Mouse (Mus musculus): ENCODE results near the gene Troap. TPM values are rescaled to one million over a fixed set of nuclear protein-coding genes. Genes with fewer than 3 reads are reported as not detected.
"Not testable (repeated sequence)": the region's sequence is repeated elsewhere in the genome, so short reads cannot be mapped to it uniquely, and the experiment has no call there.

The Troap gene
- total RNA-seq, 4 experiments from 2014 or later = 0.33 to 0.66 (median 0.46) TPM

DNA sequence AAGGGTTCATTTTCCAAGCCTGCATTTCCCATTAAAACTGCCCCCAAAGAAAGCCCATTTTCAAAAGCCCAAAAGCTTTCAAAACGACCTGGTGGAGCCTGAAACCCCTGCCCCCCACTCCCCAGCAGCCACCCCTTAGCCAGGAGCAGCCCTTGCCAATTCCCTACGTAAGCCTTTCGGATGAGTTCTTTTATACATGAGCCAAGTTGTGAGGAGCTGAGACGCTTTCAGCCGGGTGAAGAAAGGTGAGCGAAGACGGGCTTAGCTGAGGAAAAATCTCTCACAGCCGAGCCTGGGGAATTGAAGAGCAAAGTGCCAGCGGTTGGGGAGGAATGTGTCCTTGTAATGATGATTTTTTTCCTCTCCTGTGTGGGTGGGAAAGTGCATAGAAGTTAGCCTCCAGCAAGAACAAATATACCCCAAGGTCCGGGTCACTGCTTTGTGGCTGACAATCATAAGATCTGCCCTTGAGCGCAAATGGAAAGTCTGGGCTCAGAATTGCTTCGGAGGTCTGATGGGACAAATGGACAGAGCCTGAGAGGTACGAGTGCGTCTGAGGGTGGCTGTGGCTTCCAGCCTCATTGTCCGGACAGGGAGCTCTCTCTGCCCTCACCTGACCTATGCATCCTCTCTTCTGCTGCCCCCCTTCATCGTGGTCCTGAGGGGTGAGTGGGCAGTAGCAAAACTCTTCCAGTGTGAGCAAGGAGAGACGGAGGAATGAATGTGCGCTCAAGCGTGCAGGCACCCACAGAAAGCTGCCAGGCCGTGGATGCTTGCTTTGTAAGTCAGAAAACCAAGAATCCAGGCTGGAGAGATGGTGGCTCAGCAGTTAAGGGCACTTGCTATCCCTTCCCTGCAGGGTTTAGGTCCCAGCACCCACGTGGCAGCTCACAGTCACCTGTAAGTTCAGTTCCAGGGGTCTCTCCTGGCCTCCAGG is 33.2 kb upstream of the Troap start:
- no peak for DNase-seq (ENCODE audit: low spot score in 2 of 2)

DNA sequence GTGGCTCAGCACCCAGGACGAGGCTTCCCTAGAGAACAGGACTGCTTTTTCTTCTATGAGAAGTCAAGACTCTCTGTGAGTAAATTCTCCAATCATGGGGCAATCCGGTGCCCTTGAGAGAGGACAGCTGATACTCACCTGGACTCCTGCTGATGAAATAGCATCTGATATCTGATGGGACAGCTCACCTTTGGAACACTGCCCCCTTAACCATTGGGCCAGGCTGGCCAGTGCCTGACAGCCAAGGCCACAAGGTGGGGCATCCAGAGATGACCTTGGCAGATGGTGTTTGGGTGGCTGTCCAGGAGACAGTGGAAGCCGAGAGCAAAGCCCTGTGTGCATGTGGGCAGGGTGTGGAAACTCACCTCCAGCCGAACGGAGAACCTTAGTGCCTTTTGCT is 32.0 kb upstream of the Troap start:
- no peak for DNase-seq (ENCODE audit: low spot score in 2 of 2)

DNA sequence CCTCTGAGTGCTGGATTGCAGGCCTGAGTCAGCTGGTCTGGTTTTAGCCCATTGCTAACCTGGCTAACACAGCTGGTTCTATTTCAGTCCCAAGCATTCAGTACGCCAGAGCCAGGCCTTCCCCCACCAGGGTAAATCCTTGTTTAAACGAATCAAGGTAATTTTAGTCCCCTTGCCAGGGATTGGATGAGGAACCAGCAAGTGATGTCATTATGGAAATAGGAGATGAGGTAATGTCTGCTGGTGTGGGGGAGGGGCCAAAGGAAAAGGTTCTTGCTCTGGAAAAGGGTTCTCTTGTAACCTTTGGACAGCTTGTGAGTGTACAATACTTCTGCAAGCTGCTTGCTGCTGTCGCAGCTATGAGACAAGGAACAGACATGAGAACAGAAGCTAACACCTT is 29.5 kb upstream of the Troap start:
- DNase-seq (ENCODE audit: low spot score in 2 of 2) = no peak

DNA sequence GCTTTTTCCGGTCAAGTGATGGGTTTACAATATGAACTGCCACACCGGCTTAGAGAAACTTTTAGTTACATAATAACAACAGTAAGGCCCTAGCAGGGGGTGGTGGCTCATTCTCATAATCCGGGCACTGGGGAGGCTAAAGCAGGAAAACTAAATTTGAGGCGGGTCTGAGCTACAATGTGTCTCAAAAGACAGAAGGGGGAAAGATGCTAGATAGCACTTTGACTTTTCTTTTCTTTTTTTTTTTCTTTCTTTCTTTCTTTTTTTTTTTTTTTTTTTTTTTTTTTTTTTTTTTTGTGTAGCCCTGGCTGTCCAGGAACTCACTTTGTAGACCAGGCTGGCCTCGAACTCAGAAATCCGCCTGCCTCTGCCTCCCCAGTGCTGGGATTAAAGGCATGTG is 28.6 kb upstream of the Troap start:
- not testable (repeated sequence) for DNase-seq (ENCODE audit: low spot score in 2 of 2)

DNA sequence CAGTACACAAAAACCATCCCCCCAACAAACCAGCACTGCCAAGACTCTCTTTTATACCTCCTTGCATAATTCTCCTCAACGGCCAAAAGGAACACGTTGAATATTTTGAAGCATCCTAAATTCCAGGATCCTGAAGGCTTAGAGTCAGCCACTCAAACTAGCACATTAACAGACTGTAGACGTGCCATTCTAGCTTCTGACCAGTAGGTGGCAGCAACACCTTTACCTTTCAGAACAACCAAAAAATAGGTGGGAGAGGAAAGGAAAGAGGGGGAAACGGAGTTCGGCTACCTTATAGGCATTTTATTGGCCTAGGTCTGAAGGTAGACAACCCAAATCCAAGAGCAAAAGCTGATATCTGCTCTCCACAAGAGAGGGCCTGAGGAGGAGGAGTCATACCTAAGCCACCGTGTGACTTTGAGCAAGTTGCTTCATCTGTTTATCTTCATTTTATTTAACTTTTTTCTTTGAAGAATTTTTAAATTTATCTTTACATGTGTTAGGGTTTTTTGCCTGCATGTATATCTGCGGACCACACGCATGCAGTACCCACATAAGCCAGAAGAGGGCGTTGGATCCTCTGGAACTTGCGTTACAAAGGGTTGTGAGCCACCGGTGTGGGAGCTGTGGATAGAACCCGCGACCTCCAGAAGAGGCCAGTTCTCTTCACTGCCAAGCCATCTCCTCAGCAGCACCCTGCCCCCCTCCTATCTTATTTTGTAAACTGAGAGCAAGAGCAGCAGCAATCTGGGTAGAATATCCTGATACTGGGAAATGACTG is 24.7 kb upstream of the Troap start:
- DNase-seq (ENCODE audit: low spot score in 2 of 2) = peak; percentile 40 to 65

DNA sequence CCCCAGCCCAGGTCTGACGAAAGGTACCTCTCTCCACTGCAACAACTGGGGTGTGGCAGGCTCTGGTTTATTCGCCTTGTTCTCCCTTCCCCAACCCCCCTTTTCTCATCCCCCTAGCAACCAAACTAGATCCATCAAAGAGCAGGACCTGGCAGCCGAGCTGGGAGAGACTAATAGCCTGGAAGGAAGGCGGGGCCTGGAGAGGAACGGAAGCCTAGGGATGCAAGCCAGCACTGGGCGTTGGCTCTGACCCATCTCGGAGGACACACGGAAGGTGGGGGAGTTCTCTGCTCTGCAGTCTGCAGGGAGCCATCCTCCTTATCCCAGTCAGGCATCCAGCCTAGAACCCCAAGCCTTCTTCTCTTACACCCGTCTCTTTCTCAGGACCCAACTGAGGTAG is 21.0 kb upstream of the Troap start:
- no peak for DNase-seq (ENCODE audit: low spot score in 2 of 2)

DNA sequence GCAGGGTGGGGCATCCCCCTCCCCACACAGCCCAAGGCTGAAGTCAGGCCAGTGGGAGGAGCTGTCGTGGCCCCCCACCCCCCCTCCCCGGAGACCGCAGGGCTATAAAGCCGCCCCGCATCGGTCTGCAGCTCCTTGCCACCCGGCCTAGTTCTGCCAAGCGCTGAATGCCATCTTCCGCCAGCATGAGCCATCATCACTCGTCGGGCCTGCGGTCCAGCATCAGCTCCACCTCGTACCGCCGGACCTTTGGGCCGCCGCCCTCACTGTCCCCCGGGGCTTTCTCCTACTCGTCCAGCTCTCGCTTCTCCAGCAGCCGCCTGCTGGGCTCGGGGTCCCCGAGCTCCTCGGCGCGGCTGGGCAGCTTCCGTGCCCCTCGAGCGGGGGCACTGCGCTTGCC is 19.3 kb upstream of the Troap start, which contains the start of gene Prph:
Gene Prph, plus strand, starts transcription at position 135 of the 400 bp plus-strand sequence.
- DNase-seq (ENCODE audit: low spot score in 2 of 2) = no peak

DNA sequence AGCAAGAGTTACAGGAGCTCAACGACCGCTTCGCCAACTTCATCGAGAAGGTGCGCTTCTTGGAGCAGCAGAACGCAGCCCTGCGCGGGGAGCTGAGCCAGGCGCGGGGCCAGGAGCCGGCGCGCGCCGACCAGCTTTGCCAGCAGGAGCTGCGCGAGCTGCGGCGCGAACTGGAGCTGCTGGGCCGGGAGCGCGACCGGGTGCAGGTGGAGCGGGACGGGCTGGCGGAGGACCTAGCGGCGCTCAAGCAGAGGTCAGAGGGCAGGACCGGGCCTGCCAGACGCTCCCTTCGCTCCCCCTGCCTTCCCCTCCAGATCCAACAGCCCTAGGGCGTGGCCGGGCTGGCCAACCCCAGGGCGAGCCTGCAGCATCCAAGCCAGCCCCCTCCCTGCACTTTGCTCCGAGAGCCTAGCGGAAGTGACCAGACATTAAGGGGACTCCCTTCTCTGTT is 18.8 kb upstream of the Troap start:
- no peak for DNase-seq (ENCODE audit: low spot score in 2 of 2)

DNA sequence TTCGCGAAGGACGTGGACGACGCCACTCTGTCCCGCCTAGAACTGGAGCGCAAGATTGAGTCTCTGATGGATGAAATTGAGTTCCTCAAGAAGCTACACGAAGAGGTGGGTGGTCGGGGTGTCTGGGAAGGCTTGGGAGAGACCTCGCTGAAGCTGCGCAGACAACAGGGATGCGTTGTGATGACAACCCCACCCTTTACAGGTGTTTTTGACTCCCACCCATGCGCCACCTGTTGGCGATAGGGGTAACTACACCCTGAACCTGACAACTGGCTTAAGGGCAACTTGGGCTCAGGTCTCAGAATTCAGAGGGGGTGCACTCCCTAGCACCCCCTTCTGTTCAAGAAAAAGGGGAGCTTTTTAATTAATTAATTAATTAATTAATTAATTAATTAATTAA is 18.0 kb upstream of the Troap start:
- no peak for DNase-seq (ENCODE audit: low spot score in 2 of 2)

DNA sequence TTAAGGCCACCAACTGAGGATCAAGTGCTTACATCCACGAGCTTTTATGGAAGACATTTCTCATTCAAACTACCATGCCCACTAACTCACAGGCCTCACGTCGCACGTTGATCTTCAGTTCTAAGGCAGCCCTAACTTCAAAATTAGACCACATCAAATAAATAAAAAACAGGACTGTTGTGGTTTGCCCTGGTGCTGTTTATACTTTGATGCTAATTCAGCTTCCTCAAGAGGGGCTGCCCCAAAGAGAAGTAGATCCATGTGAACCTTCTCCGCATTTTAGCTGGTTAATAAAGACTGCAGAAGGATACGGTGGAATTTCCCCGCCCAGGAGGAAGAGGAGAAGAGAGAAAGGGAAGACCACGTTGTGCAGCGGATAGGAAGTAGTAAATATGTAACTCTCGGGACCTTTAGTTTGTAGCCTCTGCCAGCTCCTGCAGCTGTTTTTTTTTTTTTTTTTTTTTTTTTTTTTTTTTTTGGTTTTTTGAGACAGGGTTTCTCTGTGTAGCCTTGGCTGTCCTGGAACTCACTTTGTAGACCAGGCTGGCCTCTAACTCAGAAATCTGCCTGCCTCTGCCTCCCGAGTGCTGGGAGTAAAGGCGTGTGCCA is 8.7 kb upstream of the Troap start:
- DNase-seq (ENCODE audit: low spot score in 2 of 2) = no peak

DNA sequence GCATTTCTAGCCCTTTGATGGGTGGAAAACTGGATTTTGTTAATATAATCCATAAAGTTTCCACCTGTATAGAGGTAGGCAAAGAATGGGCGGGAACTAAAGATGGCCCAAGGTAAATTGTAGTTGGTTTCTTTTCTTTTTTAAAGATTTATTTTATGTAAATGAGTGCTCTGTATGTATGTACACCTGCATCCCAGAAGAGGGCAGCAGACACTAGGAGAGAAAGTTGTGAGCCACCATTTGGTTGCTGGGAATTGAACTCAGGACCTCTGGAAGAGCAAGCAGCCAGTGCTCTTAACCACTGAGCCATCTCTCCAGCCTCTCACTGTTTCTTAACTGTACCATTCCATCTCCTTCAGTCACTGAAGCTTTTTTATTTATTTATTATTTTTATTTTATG is 2.4 kb upstream of the Troap start:
- DNase-seq (ENCODE audit: low spot score in 2 of 2) = no peak

DNA sequence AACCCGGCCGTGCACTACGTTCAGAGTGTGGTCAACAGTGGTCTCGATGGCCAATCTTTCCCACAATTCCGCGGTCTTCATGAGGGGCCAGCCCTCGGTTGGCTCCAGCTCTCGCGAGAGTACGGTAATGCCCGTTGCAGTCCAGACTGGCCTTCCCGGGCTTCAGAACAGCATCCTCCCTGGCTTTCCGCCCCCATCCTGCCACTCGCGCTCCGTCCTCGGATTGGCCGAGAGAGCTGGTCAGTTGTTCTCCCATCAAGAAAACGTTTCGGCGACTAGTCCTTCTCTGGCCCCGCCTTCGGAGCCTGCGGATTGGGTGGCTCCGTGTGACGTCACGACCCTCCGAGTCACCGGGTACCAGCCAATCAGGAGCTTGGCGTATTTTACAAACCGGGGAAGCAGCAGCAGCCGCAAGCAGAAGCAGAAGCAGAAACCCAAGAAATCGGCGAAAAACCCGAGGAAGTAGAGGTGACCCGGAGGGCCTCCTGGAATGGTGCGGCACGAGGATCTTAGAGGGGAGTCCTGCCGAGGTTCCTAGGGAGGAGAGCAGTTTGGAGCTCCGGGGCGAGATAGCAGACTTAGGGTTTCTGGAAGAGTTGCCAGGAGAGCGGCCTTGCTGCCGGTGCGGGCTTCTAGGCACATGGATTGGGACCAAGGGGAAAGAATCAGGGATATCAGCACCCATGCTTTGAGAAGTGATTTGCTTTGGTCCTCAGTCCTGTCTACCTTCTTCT is 392 bp downstream of the Troap start:
- DNase-seq (ENCODE audit: low spot score in 2 of 2) = peak; percentile 97 to 98

DNA sequence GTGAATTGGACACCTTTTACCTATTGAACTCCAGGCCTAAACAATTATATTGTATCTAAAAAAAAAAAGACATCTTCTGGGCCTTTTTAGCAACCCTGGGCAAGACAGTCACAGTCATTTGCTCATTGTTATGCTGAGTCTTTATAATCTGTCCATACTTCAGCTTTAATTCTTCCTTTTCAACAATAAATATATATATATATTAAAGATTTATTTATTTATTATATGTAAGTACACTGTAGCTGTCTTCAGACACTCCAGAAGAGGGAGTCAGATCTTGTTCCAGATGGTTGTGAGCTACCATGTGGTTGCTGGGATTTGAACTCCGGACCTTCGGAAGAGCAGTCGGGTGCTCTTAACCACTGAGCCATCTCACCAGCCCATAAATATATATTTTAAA is 1.6 kb downstream of the Troap start:
- not testable (repeated sequence) for DNase-seq (ENCODE audit: low spot score in 2 of 2)

DNA sequence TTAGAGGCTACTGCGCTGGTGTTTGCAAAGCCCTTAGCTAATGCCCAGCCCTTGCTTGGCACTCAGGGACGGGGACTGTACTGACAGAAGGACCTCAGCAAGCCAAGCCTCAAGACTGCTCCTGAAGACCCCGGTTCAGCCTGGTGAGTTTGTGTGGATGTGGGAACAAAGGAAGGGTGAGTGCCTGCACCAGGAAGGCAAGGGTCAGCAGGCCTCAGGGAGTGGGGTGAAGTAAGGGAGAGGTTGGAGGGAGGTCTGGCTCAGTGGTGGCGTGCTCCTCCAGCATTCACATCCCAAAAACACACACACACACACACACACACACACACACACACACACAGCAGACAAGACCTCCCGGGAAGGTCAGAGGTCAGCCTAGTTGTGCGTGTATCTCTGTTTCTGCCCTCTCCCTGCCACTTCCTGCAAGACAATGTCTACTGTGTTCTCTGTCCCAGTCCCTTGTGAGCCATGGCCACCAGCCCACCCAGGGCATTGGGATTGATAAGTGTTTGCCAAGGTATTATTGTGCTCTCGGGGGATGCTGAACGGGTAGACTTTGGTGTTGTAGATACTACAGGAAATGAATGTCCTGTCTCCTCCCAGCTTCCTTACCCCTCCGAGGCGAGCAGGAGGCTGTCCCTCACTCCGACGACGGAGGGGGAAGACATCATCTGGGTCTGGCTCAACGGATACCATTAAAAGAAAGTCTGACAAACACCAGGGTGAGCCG is 4.0 kb downstream of the Troap start:
- DNase-seq (ENCODE audit: low spot score in 2 of 2) = no peak

DNA sequence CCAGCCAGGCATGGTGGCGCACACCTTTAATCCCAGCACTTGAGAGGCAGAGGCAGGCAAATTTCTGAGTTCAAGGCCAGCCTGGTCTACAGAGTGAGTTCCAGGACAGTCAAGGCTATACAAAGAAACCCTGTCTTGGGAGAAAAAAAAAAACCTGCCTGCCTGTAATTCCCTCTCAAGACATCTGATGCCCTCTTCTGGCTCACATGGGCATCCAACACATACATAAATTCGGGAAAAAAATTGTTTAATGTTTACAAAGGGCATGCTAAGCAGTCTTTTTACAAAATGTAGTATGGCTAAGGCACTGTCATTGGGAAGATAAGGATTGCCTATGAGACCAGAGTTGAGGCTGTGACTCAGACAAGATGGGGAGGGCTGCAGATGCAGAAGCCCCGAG is 5.4 kb downstream of the Troap start:
- no peak for DNase-seq (ENCODE audit: low spot score in 2 of 2)

DNA sequence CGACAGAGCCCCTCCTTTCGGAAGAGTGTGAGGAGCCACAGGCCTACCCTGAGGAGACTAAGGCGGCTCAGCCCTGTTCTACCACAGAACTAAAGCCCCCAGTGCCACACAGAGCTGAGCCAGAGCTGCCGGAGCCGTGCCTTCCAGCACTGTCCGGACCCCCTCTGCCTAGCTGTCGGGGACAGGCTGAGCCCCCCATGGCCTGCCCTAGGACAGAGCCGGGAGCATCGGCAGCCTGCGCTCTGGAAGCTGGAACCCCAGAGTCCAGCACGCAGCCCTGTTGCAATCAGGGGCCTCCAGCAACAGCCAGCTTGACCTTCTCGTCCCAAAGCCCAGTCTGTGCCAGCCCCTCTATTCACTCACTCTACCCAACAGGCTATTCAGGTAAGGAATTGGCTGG is 7.9 kb downstream of the Troap start:
- no peak for DNase-seq (ENCODE audit: low spot score in 2 of 2)

DNA sequence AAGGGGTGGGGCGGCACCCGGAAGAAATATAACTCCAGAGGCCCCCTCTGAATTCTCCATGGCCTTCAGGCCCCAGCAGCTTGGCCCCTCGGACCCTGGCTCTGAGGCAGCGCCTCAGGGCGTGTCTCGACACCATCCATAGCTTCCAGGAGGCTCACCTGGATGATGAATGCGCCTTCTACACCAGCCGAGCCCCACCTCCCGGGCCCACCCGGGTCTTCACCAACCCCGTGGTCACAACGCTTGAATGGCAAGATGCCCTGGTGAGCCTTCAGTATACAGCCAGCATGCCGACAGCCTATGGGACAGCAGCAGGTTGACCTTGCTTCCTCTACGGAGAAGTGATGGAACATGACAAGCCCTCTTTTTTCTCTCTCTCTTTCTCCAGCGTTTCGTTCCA is 8.5 kb downstream of the Troap start:
- no peak for DNase-seq (ENCODE audit: low spot score in 2 of 2)

DNA sequence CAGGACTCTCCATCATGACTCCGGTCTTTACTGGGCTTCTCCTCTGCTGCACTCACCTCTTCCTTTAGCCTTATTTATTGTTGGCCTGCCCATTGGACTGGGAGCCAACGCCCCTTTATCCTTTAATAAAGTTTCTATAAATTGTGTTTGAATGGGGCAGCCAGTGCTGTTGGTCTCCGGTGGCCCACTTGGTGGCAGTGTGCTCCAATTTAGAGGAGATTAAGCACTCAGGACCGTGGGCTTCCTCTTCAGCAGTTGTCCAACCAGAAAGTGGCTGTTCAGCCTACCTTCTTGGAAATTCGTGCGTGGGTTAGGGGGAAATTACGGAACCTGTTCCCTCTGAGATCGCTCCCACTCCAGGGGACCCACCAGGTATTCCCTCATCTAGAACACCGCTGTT is 8.9 kb downstream of the Troap start:
- DNase-seq (ENCODE audit: low spot score in 2 of 2) = peak in 1 of 2 experiments; percentile 49

DNA sequence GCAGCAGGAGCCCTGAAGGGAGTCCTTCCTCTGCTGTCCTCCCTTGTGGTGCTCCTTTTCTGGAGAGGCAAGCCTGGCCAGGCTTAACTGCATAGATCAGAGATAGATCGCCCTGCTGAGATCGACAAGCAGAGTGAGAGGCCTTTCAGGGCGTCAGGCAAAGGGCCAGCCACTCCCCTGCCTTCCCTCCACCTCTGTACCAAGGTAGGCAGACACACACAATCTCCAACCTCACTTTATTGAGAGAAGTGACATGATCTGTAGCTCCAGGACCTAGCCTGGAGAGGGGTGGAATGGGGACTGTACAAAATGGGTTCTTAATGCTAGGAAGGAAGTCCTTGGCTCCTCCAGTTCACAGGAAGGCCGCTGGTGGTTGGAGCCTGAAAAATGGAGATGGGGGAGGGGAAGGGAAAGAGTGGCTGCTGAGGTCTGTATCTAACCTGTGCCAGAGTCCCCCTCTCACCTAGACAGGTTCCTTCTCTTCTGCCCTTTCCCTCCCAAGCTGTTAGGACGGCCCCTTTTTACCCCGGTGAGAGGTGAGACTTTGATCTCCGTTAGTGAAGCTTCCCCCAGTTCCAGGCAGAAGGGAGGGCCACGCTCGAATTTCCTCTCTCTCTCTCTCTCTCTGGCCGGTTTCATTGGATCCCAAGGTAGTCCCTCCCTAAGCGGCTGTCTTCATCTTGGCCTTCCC is 9.6 kb downstream of the Troap start:
- DNase-seq (ENCODE audit: low spot score in 2 of 2) = no peak

DNA sequence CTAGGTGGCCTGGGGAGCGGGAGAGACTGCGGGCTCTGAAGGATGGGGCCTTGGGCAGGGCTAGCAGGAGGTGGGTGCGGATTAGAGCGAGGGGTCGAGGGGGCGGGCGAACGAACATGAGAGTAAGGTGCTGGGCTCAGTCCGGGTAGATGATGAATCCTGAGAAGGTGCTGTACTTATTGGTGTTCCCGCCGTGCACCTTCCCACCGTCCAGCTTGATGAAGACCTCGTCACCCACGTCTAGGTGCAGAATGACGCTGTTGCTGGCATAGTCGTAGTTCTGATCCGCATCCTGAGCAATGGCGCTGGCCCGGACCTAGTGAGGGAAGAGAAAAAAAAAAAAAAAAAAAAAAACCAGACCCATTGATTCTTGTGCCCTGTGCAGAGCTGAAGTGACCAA is 10.2 kb downstream of the Troap start:
- no peak for DNase-seq (ENCODE audit: low spot score in 2 of 2)
